Mouse (Mus musculus) activated CD4-positive, CD25-positive, alpha-beta regulatory T cell, adult 4 months (primary cell): Measurements from ENCODE around the gene Zfp800. TPM values are rescaled to one million over a fixed set of nuclear protein-coding genes. Genes with fewer than 3 reads are reported as not detected.

ENCODE experiments used
- ATAC-seq: one replicate; pipeline ENCODE4 v1.8.0; 2017
- polyA plus RNA-seq, 2 experiments: library from polyadenylated mRNA; unstranded; fragments of 100-300 nt; shearing (Covaris generic); gene quantifications; one replicate each; pipeline ENCODE4 v1.2.1; 2017

Gene Zfp800
- polyA plus RNA-seq, 2 experiments from 2014 or later, result 25.2 to 29.9 TPM

- no peak for ATAC-seq
Measured at GRCm38 (mm10) chr6:28193901-28194300, 203.9 kb downstream of the Zfp800 start.

- ATAC-seq, result no peak
Measured at GRCm38 (mm10) chr6:28191935-28192334, 205.9 kb downstream of the Zfp800 start.

Other genes with a start within 250 kb of the Zfp800 start
- 10 to 100 TPM; 57.7 to 57.8 TPM for gene Arf5, start 25.6 kb upstream of the Zfp800 start, polyA plus RNA-seq
- gene Fscn3, start 29.8 kb upstream of the Zfp800 start, polyA plus RNA-seq, result not detected
- gene Gcc1, start 30.4 kb upstream of the Zfp800 start, polyA plus RNA-seq, result 1 to 10 TPM; 5.9 to 8.0 TPM
- not detected for gene Pax4, start 51.3 kb upstream of the Zfp800 start, polyA plus RNA-seq
- 10 to 100 TPM; 48.2 to 54.6 TPM for gene Snd1, start 77.1 kb upstream of the Zfp800 start, polyA plus RNA-seq